Mouse (Mus musculus): ENCODE measurements around the gene Gm10964. TPM values are rescaled to one million over a fixed set of nuclear protein-coding genes. Genes with fewer than 3 reads are reported as not detected.
A peak's percentile ranks its signal among the peaks of the same experiment; 100 is the strongest.

The Gm10964 gene
- total RNA-seq, 4 experiments from 2014 or later = not detected

GRCm38 (mm10) chr3:103734696-103735519, 4.3 kb upstream of the Gm10964 start:
- peak in 1 of 2 experiments; percentile 38 for DNase-seq (ENCODE audit: low spot score in 2 of 2)

- DNase-seq (ENCODE audit: low spot score in 2 of 2) = no peak
Observed at GRCm38 (mm10) chr3:103735776-103736600, 3.2 kb upstream of the Gm10964 start.

GRCm38 (mm10) chr3:103737061-103737754, 2.0 kb upstream of the Gm10964 start:
- no peak for DNase-seq (ENCODE audit: low spot score in 2 of 2)

GRCm38 (mm10) chr3:103737778-103738571, 1.2 kb upstream of the Gm10964 start, which contains the start of gene Olfml3:
Gene Olfml3, minus strand, starts transcription at chr3:103738001.
- peak; percentile 76 to 78 for DNase-seq (ENCODE audit: low spot score in 2 of 2)

DNA sequence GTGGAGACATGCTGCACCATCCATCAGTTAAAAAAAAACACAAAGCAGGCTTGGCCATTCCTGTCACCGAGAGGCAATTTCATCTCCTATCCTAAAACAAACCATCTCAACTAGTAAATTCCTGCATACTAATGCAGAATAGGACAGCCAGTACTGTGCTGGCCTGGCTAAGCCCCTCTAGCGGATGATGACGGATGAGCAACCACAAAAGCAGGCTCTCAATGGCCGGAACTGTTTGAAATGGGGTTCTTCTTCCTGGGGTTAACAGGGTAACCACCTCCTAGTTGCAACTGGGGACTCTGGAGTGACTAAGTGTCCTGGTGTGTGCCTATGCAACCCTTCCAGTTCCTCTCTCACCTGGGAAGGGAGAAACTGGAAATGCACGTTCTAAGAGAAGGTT, 1.2 kb downstream of the Gm10964 start:
- DNase-seq (ENCODE audit: low spot score in 2 of 2) = no peak

DNA sequence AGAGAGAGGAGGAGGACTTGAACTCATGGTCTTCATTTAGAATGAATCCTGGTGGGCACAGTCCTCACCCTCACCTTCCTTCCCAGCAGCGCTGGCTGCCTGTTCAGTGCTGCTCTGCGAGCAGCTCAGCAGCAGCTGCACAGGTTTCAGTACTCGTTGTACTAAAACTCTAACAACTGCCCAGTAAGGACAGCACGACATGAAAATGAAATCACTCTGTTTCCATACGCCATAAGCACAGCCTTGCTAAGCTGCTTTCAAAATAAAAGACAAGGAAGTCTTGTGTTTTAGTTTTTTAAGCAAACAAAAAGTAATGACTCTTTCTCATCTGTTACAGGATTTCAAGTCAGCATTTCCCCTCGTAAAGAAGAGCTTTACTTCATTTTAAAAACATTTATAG, 4.0 kb downstream of the Gm10964 start:
- DNase-seq (ENCODE audit: low spot score in 2 of 2) = no peak

DNA sequence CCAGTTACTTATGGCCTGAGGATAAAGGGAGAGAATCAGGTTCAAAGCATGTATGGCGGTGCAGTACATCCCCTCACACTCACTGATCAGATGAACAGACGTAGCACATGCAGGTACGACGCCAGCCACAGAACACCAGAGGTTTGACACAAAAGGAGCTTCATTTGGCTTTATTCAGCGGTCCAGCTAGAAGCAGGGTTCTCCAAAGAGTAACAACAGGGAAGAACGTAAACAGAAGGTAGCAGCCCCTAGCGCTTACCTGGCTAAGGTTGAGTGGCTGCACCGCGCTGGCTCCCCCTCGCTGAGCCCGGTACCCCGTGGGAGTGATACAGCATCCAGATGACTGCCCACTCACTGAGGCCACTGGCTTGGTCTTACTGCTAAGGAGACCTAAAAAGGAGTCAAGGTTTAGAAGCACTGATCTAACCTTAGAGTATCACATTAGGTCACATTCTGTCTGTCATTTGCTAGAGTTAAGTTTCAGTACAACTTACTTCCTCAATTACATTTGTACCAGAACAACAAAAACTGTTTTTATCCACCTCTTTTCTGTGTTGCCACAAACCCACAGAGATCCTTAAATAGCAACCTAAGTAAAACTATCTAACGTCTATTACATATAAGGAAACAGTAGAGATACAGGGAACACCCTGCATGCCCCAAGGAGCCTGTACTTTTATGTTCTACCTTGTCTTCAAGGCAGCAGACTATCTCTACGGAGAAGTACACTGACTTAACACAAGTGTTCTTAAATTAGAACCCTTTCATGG, 6.0 kb downstream of the Gm10964 start:
- no peak for DNase-seq (ENCODE audit: low spot score in 2 of 2)

DNA sequence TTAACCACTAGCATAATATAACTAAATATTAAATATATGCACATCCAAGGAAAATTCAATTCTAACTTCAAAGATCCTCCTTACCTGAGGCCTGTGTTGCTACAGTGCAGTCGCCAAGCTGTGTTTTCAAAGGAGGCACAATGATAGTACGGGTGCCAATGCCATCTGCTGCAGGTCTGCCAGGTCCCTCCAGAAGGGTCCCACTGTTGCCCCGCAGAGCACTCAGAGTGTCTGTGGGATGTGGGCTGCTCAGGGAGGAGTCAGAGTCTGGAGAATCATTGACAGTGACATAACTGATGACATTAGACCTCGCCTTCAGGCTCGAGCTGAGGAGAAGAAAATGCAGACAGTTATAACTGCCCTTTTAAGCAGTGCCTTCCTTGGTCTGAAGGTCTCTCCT, 7.5 kb downstream of the Gm10964 start:
- no peak for DNase-seq (ENCODE audit: low spot score in 2 of 2)

DNA sequence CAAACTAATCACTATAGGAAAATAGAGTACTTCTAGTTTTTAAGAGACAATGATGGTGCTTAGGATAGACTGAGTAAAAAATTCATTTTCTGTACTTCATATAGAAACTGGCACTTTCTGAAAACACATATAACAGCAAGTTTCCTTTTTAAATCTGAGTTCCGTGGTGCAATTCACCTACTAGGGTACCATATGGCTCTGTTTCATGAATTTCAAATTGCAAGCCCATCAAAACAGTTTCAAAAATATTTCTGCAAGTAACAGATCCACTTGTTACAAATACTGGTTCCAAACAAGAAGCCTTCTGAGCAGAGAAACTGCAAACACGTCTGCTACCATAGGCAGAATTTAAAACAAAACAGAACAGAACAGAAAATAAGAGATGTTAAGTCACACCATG, 12.4 kb downstream of the Gm10964 start:
- DNase-seq (ENCODE audit: low spot score in 2 of 2) = no peak

GRCm38 (mm10) chr3:103755351-103755750, 16.2 kb downstream of the Gm10964 start:
- no peak for DNase-seq (ENCODE audit: low spot score in 2 of 2)

- no peak for DNase-seq (ENCODE audit: low spot score in 2 of 2)
Observed at GRCm38 (mm10) chr3:103756920-103757319, 17.8 kb downstream of the Gm10964 start.

- no peak for DNase-seq (ENCODE audit: low spot score in 2 of 2)
Observed at GRCm38 (mm10) chr3:103758456-103758855, 19.3 kb downstream of the Gm10964 start.

- no peak for DNase-seq (ENCODE audit: low spot score in 2 of 2)
Observed at GRCm38 (mm10) chr3:103759261-103759970, 20.2 kb downstream of the Gm10964 start.

DNA sequence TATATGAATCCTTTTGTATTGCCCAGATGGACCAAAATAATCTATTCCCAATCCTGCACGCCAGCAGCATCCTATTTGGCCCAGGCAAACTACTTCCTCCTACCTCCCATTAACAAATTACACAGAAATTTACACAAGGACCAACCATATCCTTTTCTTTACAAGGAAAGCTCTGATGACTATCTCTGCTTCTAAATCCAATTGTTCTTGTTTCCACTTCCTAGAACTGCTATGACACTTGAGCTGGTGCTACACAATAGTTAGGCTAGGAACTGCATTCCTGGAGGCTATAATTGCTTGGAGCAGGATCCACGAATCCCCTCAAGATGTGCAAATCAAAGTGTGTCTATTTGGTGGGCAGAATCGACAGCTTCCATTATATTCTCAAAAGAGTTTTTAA, 27.6 kb downstream of the Gm10964 start:
- no peak for DNase-seq (ENCODE audit: low spot score in 2 of 2)

DNA sequence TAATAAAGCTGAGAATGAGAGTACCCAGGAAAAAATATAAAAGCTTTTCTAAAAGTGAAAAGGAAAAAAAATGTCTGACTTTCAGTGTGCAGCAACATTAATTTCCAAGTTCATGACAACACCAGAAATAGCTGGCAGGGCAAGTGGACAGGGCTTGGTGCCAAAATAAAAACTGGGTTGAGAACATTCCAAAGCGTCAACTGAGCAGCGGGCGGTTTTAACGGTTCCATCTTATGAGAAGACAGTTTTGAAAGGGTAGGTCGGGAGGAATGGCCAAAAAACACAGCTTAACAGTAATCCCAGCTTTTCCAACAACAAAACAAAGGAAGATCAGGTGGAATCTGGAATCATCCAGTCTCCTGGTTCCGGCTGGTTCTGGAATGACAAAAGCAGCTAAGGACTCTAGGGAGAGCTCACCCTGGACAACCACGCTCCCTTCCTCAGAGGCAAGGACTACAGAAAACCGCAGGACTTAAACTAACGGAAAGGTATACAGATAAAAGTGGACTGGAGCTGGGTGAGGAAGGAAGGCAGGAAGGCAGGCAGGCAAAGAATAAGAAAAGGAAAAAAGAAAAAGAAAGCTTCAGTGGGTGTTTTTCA, 32.5 kb downstream of the Gm10964 start:
- peak; percentile 72 to 74 for DNase-seq (ENCODE audit: low spot score in 2 of 2)

DNA sequence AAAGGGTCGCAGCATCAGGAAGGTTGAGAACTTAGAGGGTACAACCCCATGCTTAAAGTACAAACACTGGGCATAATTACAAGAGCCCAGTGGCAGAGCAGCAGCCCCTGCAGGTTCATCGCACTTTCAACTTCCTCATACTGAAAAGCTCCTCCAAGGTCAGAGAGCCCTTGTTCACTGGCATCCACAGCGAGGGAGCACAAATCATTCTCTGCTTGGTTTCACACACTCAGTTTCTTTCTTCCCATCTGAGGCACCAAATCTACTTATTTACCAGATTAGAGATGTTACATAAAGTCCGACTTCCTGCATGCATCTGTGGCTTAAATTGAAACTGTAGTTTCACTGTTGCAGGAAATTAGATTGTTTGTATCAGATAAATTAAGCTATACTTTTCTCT, 33.7 kb downstream of the Gm10964 start:
- no peak for DNase-seq (ENCODE audit: low spot score in 2 of 2)

DNA sequence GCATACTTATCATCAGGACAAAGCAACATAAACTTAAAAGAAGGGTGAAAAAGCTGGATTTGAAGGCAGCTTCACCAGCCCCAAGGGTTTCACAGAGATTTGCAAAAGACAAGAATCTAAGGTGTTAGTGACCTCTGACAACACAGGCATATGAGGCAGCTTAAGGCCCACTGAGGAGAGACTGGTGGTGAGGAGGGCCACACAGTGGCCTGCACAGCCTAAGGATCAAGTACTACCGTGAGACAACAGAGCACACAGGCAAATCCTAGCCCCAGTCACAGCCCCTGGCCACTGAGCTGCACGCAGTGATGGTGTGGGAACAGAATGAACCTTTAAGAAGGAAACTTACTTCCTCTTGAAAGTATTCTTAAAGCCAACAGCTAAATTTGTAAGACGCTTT, 34.3 kb downstream of the Gm10964 start:
- DNase-seq (ENCODE audit: low spot score in 2 of 2) = no peak

DNA sequence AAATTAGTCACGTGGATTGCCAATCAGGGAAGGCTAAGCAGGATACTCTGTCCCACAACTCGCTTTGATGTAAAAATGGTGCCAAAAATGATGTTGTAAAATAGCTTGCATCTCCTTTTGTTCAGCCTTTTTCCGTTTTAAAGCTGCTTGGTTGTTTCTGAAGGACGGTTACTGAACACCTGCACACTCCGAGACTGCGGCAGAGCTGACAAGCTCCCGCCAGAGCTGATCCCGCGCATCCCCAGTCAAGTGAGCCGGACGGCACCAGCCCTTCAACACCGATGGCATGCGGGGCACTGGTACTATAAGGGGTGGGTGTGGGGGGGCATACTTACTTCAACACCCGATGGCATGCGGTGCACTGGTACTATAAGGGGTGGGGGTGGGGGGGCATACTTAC, 34.8 kb downstream of the Gm10964 start:
- DNase-seq (ENCODE audit: low spot score in 2 of 2) = no peak

DNA sequence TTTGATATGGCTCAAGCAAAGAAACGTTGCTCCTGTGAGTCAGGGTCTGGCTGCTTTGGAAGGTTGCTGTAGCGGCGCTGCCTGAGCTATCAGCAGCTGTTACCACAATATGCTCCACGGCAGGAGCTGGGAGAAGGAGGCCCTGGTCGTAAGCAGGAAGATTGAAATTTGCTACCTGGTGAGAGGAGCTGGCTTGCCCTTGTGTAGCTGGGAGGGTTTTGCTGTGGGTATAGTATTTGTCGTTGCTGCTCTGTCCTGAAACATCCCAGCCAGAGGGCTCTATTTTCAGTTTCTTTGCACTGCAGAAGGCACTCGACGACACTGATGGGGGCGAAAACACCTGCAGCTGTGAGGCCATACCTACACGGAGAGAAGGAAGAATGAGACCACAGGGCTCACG, 38.8 kb downstream of the Gm10964 start:
- DNase-seq (ENCODE audit: low spot score in 2 of 2) = no peak
